Mouse (Mus musculus): ENCODE results near the gene Fmnl3.

Fmnl3 gene

GRCm38 (mm10) chr15:99342194-99342981 lies 27.9 kb downstream of the Fmnl3 start:
- no peak for DNase-seq

- DNase-seq: no peak
Observed at GRCm38 (mm10) chr15:99341102-99341501, 29.2 kb downstream of the Fmnl3 start.

GRCm38 (mm10) chr15:99339669-99340068 lies 30.6 kb downstream of the Fmnl3 start:
- DNase-seq: no peak

- no peak for DNase-seq
Observed at GRCm38 (mm10) chr15:99338916-99339315, 31.4 kb downstream of the Fmnl3 start.

GRCm38 (mm10) chr15:99335801-99336320 lies 34.4 kb downstream of the Fmnl3 start:
- DNase-seq: no peak

GRCm38 (mm10) chr15:99334500-99334899 lies 35.8 kb downstream of the Fmnl3 start:
- DNase-seq: no peak

GRCm38 (mm10) chr15:99333676-99334065 lies 36.6 kb downstream of the Fmnl3 start:
- no peak for DNase-seq

GRCm38 (mm10) chr15:99332921-99333675 lies 37.2 kb downstream of the Fmnl3 start:
- DNase-seq: no peak

GRCm38 (mm10) chr15:99332111-99332510 lies 38.2 kb downstream of the Fmnl3 start:
- DNase-seq: no peak

- no peak for DNase-seq
Observed at GRCm38 (mm10) chr15:99331341-99331740, 38.9 kb downstream of the Fmnl3 start.

- no peak for DNase-seq
Observed at GRCm38 (mm10) chr15:99330324-99330723, 40.0 kb downstream of the Fmnl3 start.

GRCm38 (mm10) chr15:99328011-99328410 lies 42.3 kb downstream of the Fmnl3 start:
- DNase-seq: no peak

- DNase-seq: peak; percentile 53
Observed at GRCm38 (mm10) chr15:99326959-99327358, 43.3 kb downstream of the Fmnl3 start.

GRCm38 (mm10) chr15:99326407-99326806 lies 43.9 kb downstream of the Fmnl3 start:
- DNase-seq: no peak

GRCm38 (mm10) chr15:99325598-99325997 lies 44.7 kb downstream of the Fmnl3 start:
- no peak for DNase-seq

- DNase-seq: no peak
Observed at GRCm38 (mm10) chr15:99324151-99324550, 46.1 kb downstream of the Fmnl3 start.

GRCm38 (mm10) chr15:99320978-99321377 lies 49.3 kb downstream of the Fmnl3 start:
- DNase-seq: no peak

- DNase-seq: no peak
Observed at GRCm38 (mm10) chr15:99320168-99320674, 50.1 kb downstream of the Fmnl3 start.

GRCm38 (mm10) chr15:99319411-99319871 lies 50.8 kb downstream of the Fmnl3 start:
- DNase-seq: no peak

GRCm38 (mm10) chr15:99318861-99319410 lies 51.3 kb downstream of the Fmnl3 start:
- no peak for DNase-seq

- DNase-seq: no peak
Observed at GRCm38 (mm10) chr15:99318071-99318470, 52.2 kb downstream of the Fmnl3 start.

GRCm38 (mm10) chr15:99317267-99317651 lies 53.0 kb downstream of the Fmnl3 start:
- DNase-seq: no peak

All from retina, postnatal 1 day (tissue).